Mouse (Mus musculus) heart, embryonic 15.5 days (tissue): ENCODE results near the gene Hnmt. TPM values are rescaled to one million over a fixed set of nuclear protein-coding genes. Genes with fewer than 3 reads are reported as not detected.
A peak's percentile ranks its signal among the peaks of the same experiment; 100 is the strongest.
"Not testable (repeated sequence)": the region's sequence is repeated elsewhere in the genome, so short reads cannot be mapped to it uniquely, and the experiment has no call there.

Experiments
- ATAC-seq: fragments of 200-750 bp; cut with Nextera tagmentation; replicated peaks from 2 replicates; pipeline ENCODE4 v1.8.0; 2017; ENCODE audit warnings: low read depth, moderate TSS enrichment; ENCODE audit not compliant: insufficient number of reproducible peaks, insufficient read depth, low FRiP score
- H3K27ac ChIP-seq: fragments of 300-500 bp; sonication (generic); 2 replicates; pipeline ENCODE4 v1.5.1; 2015; ENCODE audit warnings: mild to moderate bottlenecking, inconsistent platforms
- H3K27me3 ChIP-seq: fragments of 300-500 bp; sonication (generic); 2 replicates; pipeline ENCODE4 v1.6.1; 2015; ENCODE audit warnings: inconsistent platforms
- H3K36me3 ChIP-seq: fragments of 300-500 bp; sonication (generic); 2 replicates; pipeline ENCODE4 v1.6.1; 2015; ENCODE audit warnings: mild to moderate bottlenecking, inconsistent platforms
- H3K4me1 ChIP-seq: fragments of 300-500 bp; sonication (generic); replicated peaks from 2 replicates; pipeline ENCODE4 v1.6.1; 2015; ENCODE audit warnings: inconsistent platforms
- H3K4me2 ChIP-seq: fragments of 300-500 bp; sonication (generic); 2 replicates; pipeline ENCODE4 v1.6.1; 2015; ENCODE audit warnings: inconsistent platforms, mild to moderate bottlenecking, moderate library complexity
- H3K4me3 ChIP-seq: fragments of 300-500 bp; sonication (generic); 2 replicates; pipeline ENCODE4 v1.5.1; 2015; ENCODE audit warnings: mild to moderate bottlenecking, inconsistent platforms
- H3K9ac ChIP-seq: fragments of 300-500 bp; sonication (generic); 2 replicates; pipeline ENCODE4 v1.6.1; 2015; ENCODE audit warnings: mild to moderate bottlenecking, inconsistent platforms
- H3K9me3 ChIP-seq: fragments of 300-500 bp; sonication (generic); replicated peaks from 2 replicates; pipeline ENCODE4 v1.6.1; 2016; ENCODE audit warnings: inconsistent platforms
- WGBS: fragments of 180-500 bp; shearing (Covaris S2); methylation state at CpG from one replicate; pipeline ENCODE4 v1.1.7; 2015; ENCODE audit warnings: mixed read lengths; 5-methylcytosine and 5-hydroxymethylcytosine counted together
- polyA plus RNA-seq: library from polyadenylated mRNA; unstranded; fragments of >200 nt; fragmentation: Nextera tagmentation; extraction: Ambion mirVana; gene quantifications from 2 replicates; pipeline ENCODE4 v1.2.1, GENCODE M21; 2015

Hnmt gene
- polyA plus RNA-seq, result 4.5 and 4.6 TPM in 2 replicates

GRCm38 (mm10) chr2:24049344-24049990 is at the start of gene Hnmt:
TSS of gene Hnmt (minus strand) at chr2:24049394.
- no peaks in the 10 kb centered on the region for H3K36me3 ChIP-seq
- peak within 1 kb of the TSS; percentile 47 for H3K4me3 ChIP-seq
- peak within 1 kb of the TSS; percentile 63 for H3K4me2 ChIP-seq
- no peak for ATAC-seq
- H3K27ac ChIP-seq, result 0 out of 2 replicates have a peak within 1 kb of the TSS, but pooled peaks have one; percentile 12
- 34% methylated on average over 7 of the region's 7 CpGs for WGBS
- H3K4me1 ChIP-seq, result no peaks in the 10 kb centered on the region
- H3K27me3 ChIP-seq, result no peaks in the 10 kb centered on the region
- peak within 1 kb of the TSS; percentile 31 for H3K9ac ChIP-seq
- no peaks in the 10 kb centered on the region for H3K9me3 ChIP-seq

GRCm38 (mm10) chr2:24096495-24096894 is 47.3 kb upstream of the Hnmt start, which contains the start of gene Tbpl2:
TSS of gene Tbpl2 (minus strand) at chr2:24096595.
- Histone ChIP-seq H3K4me2 (no peak within 1 kb of the TSS), H3K4me1 (no peaks in the 10 kb centered on the region), H3K4me3 (no peak within 1 kb of the TSS), H3K9ac (no peak within 1 kb of the TSS), H3K27ac (no peak within 1 kb of the TSS), H3K36me3 (no peaks in the 10 kb centered on the region), H3K27me3 (no peaks in the 10 kb centered on the region), H3K9me3 (no peaks in the 10 kb centered on the region)
- 61% methylated on average over 4 of the region's 4 CpGs for WGBS
- ATAC-seq, result no peak

- 71% methylated on average over 1 of the region's 1 CpGs for WGBS
- Histone ChIP-seq H3K27ac (no peak overlapping the region), H3K9me3 (no peaks in the 10 kb centered on the region), H3K9ac (no peak overlapping the region), H3K4me2 (no peak overlapping the region), H3K27me3 (no peaks in the 10 kb centered on the region), H3K36me3 (no peaks in the 10 kb centered on the region), H3K4me1 (no peaks in the 10 kb centered on the region), H3K4me3 (no peak overlapping the region)
- no peak for ATAC-seq
These were observed 41.7 kb upstream of the Hnmt start for GRCm38 (mm10) chr2:24090921-24091320.

DNA sequence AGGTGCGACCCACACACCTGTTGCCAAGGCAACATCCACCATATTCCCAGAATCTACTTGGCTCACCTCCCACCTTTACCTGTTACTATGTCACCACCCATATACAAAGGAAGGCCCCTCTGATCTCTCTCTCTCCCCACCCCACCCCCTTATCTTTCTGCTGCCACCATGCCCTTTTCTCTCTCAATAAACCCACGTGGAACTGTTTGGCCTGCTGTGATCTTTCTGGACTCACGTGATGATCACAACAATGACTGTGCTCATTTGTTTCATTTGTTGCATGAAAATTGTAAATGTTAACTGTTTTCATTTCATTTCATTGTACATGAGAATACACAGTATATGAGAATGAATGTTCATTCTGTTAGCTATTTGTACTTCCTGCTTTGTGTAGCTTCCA is 1.3 kb upstream of the Hnmt start:
- H3K4me2 ChIP-seq, result no peak overlapping the region
- ATAC-seq, result no peak
- no peaks in the 10 kb centered on the region for H3K9me3 ChIP-seq
- no peak overlapping the region for H3K4me3 ChIP-seq
- no peak overlapping the region for H3K9ac ChIP-seq
- H3K27me3 ChIP-seq, result no peaks in the 10 kb centered on the region
- no peaks in the 10 kb centered on the region for H3K4me1 ChIP-seq
- H3K36me3 ChIP-seq, result no peaks in the 10 kb centered on the region
- 73% methylated on average over 3 of the region's 3 CpGs for WGBS
- H3K27ac ChIP-seq, result no peak overlapping the region

DNA sequence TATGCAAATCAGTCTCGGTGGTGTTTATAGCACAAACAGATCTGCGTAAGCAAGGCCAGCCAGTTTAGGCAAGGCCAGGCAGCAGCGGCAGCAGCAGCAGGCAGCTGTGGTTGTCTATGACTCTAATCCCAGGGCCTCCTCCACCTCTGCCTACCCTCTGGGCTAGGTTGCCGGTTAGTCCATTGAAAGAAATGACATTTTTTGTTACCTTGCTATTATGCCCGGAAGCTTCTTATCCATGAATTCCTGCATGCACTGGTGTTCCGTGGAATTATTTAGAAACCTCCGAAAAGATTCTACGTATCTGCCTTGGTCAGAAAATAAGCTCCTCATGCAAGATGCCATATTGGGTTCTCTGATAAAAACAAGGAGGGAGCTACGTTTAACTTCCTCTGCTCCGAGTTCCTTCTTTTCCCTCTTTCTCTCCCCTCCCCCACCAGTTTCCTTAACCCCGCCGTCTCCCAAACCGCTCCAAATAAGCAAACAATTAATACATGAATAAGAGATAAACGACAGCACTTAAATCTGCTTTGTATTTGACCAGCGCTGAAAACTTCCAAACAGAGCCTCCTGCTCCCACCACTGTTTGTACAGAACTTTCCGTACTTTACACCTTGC is 605 bp downstream of the Hnmt start:
- peak overlapping the region; percentile 31 for H3K9ac ChIP-seq
- H3K9me3 ChIP-seq, result no peaks in the 10 kb centered on the region
- no peak for ATAC-seq
- no peaks in the 10 kb centered on the region for H3K27me3 ChIP-seq
- no peaks in the 10 kb centered on the region for H3K4me1 ChIP-seq
- H3K27ac ChIP-seq, result 0 out of 2 replicates have a peak overlapping the region, but pooled peaks have one; percentile 12
- no peaks in the 10 kb centered on the region for H3K36me3 ChIP-seq
- H3K4me2 ChIP-seq, result peak overlapping the region; percentile 63
- peak overlapping the region; percentile 47 for H3K4me3 ChIP-seq
- 12% methylated on average over 16 of the region's 16 CpGs for WGBS

DNA sequence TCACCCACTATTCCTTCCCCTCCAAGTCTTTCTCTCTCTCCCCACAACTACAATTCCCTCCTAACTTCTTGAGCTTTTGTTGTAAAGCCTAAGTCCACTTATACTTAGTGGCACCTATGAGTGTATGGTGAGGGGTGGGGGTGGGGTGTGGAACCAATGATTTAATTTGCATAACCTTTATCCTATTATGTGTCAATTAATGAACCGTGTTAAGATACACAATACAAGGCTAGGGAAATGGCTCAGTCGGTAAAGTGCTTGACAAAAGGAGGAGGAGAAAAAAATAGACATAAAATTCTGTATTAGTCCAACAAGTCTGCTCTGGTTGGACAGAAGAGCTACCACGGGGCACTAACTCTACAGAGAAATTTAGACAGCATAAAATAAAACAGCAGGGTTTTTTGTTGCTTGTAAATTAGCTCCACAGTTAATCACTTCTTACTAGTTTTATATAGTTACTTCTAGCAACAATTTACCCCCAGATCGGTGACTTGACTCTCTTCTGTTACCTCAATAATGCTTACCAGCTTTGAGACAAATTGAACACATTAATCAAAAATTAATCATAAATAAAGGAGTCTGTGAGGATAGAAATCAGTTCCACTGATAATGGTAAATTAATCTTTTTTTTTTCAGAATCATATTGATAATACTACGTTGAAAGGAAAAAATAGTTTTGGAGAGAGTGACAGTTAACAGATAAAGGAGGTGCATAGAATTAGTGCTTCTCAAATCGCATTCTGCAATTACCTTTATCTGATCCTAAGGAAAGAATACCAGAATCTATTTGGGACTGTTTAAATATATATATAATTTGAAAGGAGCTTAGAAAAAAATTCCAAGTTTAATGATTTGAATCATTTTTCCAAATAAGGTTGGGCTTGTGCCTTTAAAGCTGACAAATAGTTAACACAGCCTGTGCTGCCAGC is 1.4 kb downstream of the Hnmt start:
- Histone ChIP-seq H3K4me3 (peak overlapping the region; percentile 47), H3K4me2 (peak overlapping the region; percentile 63), H3K27me3 (no peaks in the 10 kb centered on the region), H3K4me1 (no peaks in the 10 kb centered on the region), H3K9me3 (no peaks in the 10 kb centered on the region), H3K36me3 (no peaks in the 10 kb centered on the region), H3K9ac (peak overlapping the region; percentile 31; the same call in 1 of the 2 replicates), H3K27ac (no peak overlapping the region)
- no peak for ATAC-seq
- 63% methylated on average over 6 of the region's 6 CpGs for WGBS

DNA sequence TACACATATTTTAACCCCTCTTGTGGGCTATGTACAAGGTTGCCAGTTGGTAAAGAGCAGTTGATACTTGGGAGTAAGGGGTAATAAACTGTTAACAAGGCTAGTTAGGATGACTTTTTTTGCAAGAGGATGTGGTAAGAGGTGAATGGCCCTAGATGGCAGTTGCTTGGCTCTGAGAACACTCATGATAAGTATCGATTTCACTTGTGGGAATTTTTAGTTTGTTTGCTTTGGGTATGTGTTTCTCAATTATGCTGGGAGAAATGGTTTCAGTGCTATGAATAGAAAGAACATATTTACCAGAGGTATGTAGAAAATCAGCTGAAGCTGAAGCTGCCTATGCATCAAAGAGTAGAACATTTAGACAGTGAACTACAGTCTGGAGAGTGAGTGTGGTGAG is 6.3 kb downstream of the Hnmt start:
- Histone ChIP-seq H3K27ac (no peak overlapping the region), H3K4me3 (no peak overlapping the region), H3K4me2 (no peak overlapping the region), H3K27me3 (no peaks in the 10 kb centered on the region), H3K9ac (no peak overlapping the region), H3K36me3 (no peaks in the 10 kb centered on the region), H3K4me1 (no peaks in the 10 kb centered on the region), H3K9me3 (no peaks in the 10 kb centered on the region)
- WGBS, result 68% methylated on average over 1 of the region's 1 CpGs
- ATAC-seq, result no peak

- H3K9me3 ChIP-seq, result no peaks in the 10 kb centered on the region
- no peak overlapping the region for H3K4me3 ChIP-seq
- H3K9ac ChIP-seq, result no peak overlapping the region
- H3K4me2 ChIP-seq, result no peak overlapping the region
- ATAC-seq, result no peak
- 77% methylated on average over 1 of the region's 1 CpGs for WGBS
- no peaks in the 10 kb centered on the region for H3K27me3 ChIP-seq
- no peaks in the 10 kb centered on the region for H3K36me3 ChIP-seq
- H3K27ac ChIP-seq, result no peak overlapping the region
- H3K4me1 ChIP-seq, result no peaks in the 10 kb centered on the region
These were observed 8.7 kb downstream of the Hnmt start for GRCm38 (mm10) chr2:24040531-24040930.

- not testable (repeated sequence) for H3K27ac ChIP-seq, H3K4me3 ChIP-seq, H3K9me3 ChIP-seq, H3K4me2 ChIP-seq, H3K36me3 ChIP-seq, H3K27me3 ChIP-seq, ATAC-seq, H3K4me1 ChIP-seq, H3K9ac ChIP-seq
These were observed 29.8 kb downstream of the Hnmt start for GRCm38 (mm10) chr2:24019386-24019785.

DNA sequence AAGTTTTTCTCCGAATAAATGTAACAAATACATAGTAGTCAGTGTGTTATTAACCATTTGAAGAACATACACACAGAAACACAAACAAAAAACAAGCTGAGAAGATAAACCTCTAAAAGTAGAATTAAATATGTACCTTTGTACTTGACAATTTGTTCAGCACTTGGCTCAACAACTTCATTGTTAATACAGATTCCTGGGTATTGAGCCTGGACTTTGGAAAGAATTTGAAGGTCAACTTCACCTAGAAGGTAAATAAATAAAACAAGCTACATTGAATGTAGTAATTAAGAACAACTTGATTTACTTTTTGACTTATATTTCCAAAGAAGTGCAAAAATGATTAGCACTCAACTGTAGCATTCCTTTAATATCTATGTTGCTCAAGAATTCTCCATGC is 30.2 kb downstream of the Hnmt start:
- H3K4me2 ChIP-seq, result no peak overlapping the region
- H3K36me3 ChIP-seq, result no peaks in the 10 kb centered on the region
- 85% methylated on average over 1 of the region's 1 CpGs for WGBS
- H3K27ac ChIP-seq, result no peak overlapping the region
- no peaks in the 10 kb centered on the region for H3K4me1 ChIP-seq
- no peak overlapping the region for H3K4me3 ChIP-seq
- no peaks in the 10 kb centered on the region for H3K9me3 ChIP-seq
- no peaks in the 10 kb centered on the region for H3K27me3 ChIP-seq
- ATAC-seq, result no peak
- H3K9ac ChIP-seq, result no peak overlapping the region

GRCm38 (mm10) chr2:24014957-24015356 is 34.2 kb downstream of the Hnmt start:
- Histone ChIP-seq H3K9me3 (no peaks in the 10 kb centered on the region), H3K27me3 (no peaks in the 10 kb centered on the region), H3K9ac (no peak overlapping the region), H3K4me1 (no peaks in the 10 kb centered on the region), H3K4me3 (no peak overlapping the region), H3K4me2 (no peak overlapping the region), H3K36me3 (no peaks in the 10 kb centered on the region), H3K27ac (no peak overlapping the region)
- WGBS, result 71% methylated on average over 5 of the region's 5 CpGs
- ATAC-seq, result no peak
